Mouse (Mus musculus) adrenal gland, postnatal 14 days (tissue): ENCODE data around the gene Ttc12. TPM values are rescaled to one million over a fixed set of nuclear protein-coding genes. Genes with fewer than 3 reads are reported as not detected.

Experiments used
- DNase-seq: peaks from one replicate; pipeline ENCODE4 v3.0.0; 2021; ENCODE audit warnings: mixed read lengths
- long read RNA-seq, 2 experiments: library from polyadenylated mRNA; stranded (forward); transcript quantifications; one replicate each; pipeline ENCODE4 v2.0.0; 2021
- total RNA-seq: library from RNA; stranded (reverse); gene quantifications from 2 replicates; pipeline ENCODE4 v1.2.3, GENCODE M21; 2021

Gene Ttc12
- 10.3 and 11.9 TPM in 2 replicates for total RNA-seq
- long read RNA-seq, experiment 1, transcript Ttc12-201 (22 exons, 3,628 nt), result major isoform, 18 of 24 reads
- long read RNA-seq, experiment 1, partial matches to known transcripts, result 3 of 24 reads
- long read RNA-seq, experiment 1, other reads (novel, unspliced or antisense), result 3 of 24 reads
- long read RNA-seq, experiment 2, transcript Ttc12-201 (22 exons, 3,628 nt), result major isoform, 10 of 16 reads
- long read RNA-seq, experiment 2, partial matches to known transcripts, result 1 of 16 reads
- long read RNA-seq, experiment 2, other reads (novel, unspliced or antisense), result 5 of 16 reads

- peak; percentile 94 for DNase-seq
Observed at GRCm38 (mm10) chr9:49485892-49486311, at the start of gene Ttc12. Gene Ttc12 (minus strand): TSS chr9:49486225.

GRCm38 (mm10) chr9:49534958-49535357 lies 48.9 kb upstream of the Ttc12 start:
- DNase-seq, result no peak

- DNase-seq, result no peak
Observed at GRCm38 (mm10) chr9:49533912-49534491, 48.0 kb upstream of the Ttc12 start.

GRCm38 (mm10) chr9:49533455-49533854 lies 47.4 kb upstream of the Ttc12 start:
- no peak for DNase-seq

DNA sequence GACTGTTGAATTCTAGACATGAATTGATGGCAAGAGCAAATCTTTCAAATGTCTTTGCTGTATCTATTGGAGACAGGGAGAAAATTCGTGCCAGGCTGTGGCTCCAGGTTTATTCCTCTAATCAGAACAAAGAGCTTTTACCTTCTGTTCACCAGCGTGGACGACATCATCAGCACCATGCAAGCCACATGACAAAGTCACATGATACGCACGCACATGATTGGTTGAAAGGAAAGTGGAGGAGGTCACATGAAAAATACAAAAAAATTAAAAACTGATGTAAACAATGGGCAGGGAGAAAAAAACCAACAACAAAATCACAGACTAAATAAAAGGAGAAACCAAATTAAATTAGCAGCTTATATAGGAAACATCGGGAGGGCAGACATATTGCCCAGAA lies 45.8 kb upstream of the Ttc12 start:
- no peak for DNase-seq

DNA sequence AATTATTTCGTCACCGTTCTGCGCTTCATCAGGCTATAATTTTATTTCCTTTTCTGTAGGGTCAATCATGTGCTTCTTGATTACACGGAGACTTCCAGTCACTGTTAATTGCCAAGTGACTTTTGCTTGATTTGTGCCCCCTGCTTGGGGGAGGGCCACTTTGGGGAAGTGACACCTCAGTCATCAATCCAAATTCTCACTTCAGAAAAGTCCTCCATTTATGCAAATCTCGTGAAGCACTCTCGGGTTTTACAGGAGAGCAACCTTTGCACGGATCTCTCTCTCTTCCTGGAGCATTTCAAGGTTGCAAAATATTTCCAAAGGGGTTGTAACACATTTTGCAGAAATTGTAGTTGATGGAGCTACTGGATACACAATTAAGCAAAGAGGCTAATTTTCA lies 45.2 kb upstream of the Ttc12 start:
- no peak for DNase-seq

- no peak for DNase-seq
Observed at GRCm38 (mm10) chr9:49530739-49531138, 44.7 kb upstream of the Ttc12 start.

DNA sequence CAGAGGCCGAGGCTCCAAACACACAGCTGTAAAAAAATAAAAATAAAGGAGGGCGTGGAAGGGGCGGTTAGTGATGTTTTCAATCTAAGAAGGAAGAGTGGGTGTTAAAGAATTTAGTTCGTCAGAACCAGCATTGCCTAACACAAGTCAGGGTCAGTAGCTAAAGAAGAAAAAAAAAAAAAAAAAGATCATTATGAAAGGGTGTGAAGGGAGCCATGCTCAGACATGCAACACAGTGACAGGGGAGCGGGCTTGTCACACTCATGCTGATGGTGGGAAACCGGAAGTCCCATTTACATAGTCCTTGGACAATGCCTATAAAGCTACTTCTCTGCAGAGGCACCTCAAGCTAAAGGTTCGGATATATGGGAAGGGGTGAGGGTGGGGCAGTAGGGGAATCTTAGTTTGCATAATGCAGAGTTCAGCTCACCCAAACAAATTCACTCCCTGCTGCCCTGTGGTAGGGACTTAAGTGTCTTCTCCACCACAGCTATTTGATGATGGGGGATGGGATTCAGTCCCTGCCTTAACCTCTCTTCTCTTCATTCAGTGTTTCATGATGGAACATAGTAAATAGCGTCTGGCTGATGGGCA lies 43.4 kb upstream of the Ttc12 start:
- no peak for DNase-seq

DNA sequence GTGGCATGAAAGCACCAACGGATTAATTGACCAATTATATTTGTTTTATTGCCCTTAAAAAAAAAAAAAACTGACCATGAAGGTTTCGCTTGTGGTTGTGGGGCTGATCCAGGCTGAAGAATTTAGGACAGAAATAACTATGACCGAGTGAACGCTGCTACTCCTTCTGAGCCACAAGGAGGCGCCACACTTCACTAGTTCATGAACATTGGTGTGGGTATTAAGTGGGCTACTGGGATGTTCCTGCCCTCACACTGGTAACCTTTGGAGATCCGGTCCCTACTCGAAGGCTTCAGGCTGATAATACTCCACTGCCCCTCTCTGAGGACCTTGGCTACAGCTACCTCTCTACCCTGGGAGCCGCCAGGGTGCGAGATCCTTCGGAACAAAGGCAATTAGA lies 42.9 kb upstream of the Ttc12 start:
- peak; percentile 52 for DNase-seq

GRCm38 (mm10) chr9:49528026-49528425 lies 42.0 kb upstream of the Ttc12 start:
- DNase-seq, result no peak

DNA sequence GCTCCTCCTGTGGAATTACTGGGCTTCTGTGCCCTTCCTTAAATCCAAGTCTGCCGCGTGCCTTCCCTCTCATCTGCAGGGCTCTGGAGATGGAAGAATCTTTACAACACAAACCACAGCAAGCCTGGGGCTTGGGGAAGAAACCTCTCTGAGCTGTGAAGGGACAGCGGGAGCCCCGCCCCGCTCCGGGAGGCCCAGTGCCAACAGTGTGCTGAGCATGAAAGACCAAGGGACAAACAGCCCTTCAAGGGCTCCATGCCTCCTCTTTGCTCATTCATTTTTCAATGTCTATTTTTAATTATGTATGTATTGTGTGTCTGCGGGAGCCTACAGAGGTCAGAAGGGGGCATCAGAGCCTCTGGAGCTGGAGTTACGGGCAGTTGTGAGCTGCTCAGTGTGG lies 41.3 kb upstream of the Ttc12 start:
- no peak for DNase-seq

DNA sequence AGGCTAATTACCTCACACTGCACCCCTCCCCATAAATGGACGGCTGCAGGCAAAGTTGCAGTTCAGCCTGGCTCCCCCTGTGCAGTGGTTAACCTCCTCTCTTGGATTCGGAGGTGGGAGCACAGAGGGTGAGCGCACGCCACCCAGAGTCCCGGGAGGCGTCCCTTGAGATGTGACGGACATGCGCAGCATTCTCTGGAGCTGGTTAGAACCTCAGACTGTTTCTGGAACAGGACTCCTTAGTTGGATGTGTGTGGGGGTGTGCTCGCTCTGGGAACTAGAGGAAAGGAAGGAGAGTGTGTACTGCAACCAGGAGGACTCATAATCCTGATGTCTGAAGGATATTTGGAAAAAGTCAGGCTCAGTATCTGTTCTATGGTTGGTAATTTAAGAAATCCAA lies 38.7 kb upstream of the Ttc12 start:
- DNase-seq, result no peak

DNA sequence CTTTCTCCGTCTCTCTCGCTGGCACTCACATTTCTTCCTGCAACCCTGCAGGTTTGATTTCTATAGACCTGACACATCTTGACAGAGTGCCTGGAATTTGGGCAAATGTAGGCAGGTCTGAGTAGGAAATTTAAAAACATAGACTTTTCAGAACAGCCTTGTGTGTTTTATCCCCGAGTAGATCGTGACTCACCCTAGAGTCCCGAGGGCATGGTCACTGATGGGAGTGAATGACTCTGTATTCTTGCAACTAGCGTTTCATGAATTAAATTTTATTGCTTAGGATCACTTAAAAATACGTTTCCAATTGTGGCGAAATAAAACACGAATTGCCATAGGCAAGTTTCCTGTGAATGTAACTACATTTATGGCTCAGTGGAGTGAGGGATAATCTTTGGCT lies 37.9 kb upstream of the Ttc12 start:
- no peak for DNase-seq

DNA sequence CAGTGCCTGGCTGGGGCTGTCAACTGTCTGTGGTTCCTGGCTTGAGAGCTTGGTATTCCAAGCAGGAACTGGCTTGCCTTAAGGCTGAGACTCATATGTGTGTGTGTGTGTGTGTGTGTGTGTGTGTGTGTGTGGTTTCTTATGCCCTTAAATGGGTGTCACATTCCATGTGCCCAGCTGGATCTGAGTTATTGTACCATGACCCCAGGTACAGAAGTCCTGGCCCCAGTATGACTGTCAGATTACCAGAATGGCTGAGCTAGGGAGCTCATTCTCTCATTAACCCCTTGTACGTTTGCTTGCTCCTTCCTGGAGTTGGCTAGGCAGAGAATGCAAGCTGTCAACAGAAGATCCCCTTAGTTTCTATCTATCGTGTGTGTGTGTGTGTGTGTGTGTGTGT lies 28.3 kb upstream of the Ttc12 start:
- no peak for DNase-seq

DNA sequence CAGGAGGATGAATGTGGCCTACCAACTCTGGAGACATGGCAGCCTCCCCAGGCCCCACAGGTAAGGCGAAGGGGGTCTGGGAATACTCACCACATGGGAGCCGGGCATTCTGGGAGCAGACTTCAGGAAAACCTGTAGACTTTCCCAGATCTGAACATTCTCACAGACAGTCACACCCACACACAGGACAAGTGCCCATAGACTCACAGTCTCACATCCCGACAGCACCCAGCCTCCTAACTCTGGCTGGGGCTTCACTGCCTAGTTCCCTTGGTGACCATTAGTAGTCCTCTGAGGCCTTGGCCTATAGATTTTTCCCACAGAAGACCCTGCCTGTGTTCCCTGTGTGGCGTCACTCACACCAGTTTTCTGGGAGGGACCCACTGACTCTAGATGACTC lies 24.6 kb upstream of the Ttc12 start:
- DNase-seq, result no peak

DNA sequence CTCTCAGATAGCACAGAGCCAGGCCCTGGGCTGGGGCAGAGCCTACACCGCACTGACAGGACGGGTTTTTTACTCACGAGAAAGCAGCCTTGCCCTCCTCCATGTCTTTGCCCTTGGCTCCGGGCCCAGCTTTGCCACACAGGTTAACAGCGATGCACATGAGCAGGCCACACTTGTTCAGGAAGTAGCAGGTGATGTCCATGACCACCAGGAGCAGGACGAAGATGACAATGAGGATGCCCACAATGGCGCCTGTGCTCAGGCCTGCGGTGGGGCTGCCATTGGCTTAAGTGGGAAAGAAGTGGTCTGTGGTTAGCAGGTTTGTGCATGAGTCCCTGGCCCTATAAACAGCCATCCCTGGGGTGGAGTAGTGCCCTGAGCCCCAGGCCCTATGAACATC lies 23.6 kb upstream of the Ttc12 start:
- DNase-seq, result no peak

DNA sequence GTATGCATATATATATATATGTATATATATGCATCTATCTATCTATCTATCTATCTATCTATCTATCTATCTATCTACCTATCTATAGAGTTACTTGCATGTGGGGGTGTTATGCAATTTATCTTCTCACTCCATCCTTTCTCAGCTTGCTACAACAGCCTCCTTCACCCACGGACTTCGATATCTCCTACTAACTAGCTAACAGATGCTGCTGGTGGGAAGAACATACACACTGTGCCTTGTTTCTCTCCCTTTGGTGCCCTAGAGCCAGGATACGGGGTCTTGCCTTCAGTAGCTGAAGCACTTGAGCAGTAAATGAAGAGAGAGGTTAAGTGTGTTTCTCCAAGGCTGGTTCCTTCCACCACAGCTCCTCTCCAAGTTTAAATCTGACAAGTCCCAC lies 23.1 kb upstream of the Ttc12 start:
- no peak for DNase-seq

- DNase-seq, result peak; percentile 55
Observed at GRCm38 (mm10) chr9:49507829-49508585, 22.0 kb upstream of the Ttc12 start.

DNA sequence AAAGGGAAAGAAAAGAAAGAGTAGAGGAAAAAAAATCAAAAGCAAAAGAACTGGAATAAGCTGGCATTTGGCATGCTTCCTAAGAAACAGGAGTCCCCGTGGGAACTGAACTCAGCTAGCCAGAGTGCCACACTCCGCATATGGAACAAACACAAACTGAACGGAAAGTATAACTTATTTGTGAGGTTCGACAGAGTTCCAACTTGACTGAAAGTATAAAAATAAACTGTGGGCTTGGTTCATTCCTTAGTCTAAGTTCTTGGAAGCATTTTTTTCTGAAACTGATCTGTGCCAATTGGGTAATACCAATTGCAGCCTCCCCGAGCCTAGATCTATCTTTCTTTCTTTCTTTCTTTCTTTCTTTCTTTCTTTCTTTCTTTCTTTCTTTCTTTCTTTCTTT lies 18.6 kb upstream of the Ttc12 start:
- DNase-seq, result no peak

DNA sequence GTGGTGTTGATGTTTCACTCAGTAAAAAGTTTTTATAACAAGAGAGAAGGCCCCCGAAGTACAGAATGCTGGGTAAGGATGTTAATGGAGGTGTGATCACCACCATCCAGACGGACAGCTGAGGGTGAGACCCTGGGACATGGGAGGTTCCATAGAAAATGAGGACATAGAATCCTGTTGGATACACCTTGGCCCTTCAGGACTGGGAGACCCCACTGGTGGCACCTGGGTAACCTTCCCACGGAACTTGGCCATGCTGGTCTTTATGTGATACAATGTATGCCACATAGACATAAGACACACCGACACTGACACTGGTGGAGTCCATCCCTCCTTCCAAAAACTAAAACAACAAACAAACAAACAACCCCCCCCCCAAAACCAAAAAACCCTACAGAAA lies 16.2 kb upstream of the Ttc12 start:
- no peak for DNase-seq

DNA sequence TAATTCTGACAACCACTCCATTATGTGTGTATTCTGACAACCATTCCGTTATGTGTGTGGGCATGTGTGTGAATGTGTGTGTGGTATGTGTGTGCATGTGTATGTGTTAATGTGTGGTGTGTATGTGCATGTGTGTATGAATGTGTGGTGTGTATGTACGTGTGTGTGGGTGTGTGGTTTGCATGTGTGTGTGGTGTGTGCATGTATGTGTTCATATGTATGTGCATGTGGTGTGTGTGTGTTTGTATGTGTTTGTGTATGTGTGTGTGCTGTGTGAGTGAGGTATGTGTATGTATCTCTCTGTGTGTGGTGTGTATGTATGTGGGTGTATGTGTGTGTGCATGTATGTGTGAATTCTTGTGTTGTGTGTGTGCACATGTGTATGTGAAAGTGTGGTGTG lies 13.9 kb upstream of the Ttc12 start:
- DNase-seq, result no peak

- peak; percentile 78 for DNase-seq
Observed at GRCm38 (mm10) chr9:49493979-49494649, 8.1 kb upstream of the Ttc12 start.

DNA sequence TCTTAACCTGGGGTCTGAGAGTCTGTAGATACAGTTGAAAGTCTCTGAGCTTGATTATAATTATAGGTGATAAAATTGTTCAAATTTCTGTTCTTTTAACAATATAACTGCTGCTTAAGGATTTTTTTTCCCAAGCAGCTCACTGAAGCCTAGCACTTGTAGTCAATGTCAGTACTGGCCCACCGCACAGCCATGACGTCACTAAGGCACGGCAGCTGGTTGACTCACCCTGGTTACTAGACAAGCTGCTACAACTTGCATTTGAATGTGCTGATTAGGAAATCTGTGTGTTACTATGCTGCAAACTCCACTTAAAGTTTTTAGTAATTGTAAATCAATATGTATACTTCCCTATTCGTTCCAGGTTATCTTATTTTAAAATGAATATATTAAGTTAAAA lies 4.6 kb upstream of the Ttc12 start:
- DNase-seq, result no peak
